Comparison of ENCODE assay signal across 12 mouse cellular contexts in genomic region chr4:81730386-81730785, GRCm38 (mm10).
"Had no signal": no experiment of that assay in that cellular context is flagged by ENCODE, and none has a peak within 500 bp of the region (broad histone marks: within the 10 kb centered on the region; RNA-seq: fewer than 3 reads in every experiment).

No protein-coding gene starts in this region.

- H3K9ac ChIP-seq: hindbrain, embryonic 13.5 days; liver, embryonic 12.5 days; lung, embryonic 15.5 days; midbrain, embryonic 12.5 days had no signal

- ATAC-seq: liver, embryonic 12.5 days had no signal

- H3K9me3 ChIP-seq: hindbrain, embryonic 13.5 days; liver, embryonic 12.5 days; lung, embryonic 15.5 days; midbrain, embryonic 12.5 days had no signal

- DNase-seq: left cerebral cortex, postnatal 4 days; lung, postnatal 14 days; right cerebral cortex, postnatal 14 days; thymus, postnatal 4 days had no signal

- H3K27ac ChIP-seq: kidney, postnatal 0 days; layer of hippocampus, adult 2 months; liver, embryonic 12.5 days; lung, embryonic 15.5 days; macrophage; midbrain, embryonic 12.5 days had no signal

- H3K4me3 ChIP-seq: hindbrain, embryonic 13.5 days; layer of hippocampus, adult 2 months; liver, embryonic 12.5 days; lung, embryonic 15.5 days; megakaryocyte, embryonic 14.5 days; midbrain, embryonic 12.5 days had no signal

- H3K4me1 ChIP-seq: liver, embryonic 12.5 days; megakaryocyte, embryonic 14.5 days had no signal

- H3K4me2 ChIP-seq: hindbrain, embryonic 13.5 days; liver, embryonic 12.5 days; lung, embryonic 15.5 days; midbrain, embryonic 12.5 days had no signal

- H3K36me3 ChIP-seq: hindbrain, embryonic 13.5 days; liver, embryonic 12.5 days; lung, embryonic 15.5 days; midbrain, embryonic 12.5 days had no signal

- H3K27me3 ChIP-seq: hindbrain, embryonic 13.5 days; liver, embryonic 12.5 days; lung, embryonic 15.5 days; megakaryocyte, embryonic 14.5 days; midbrain, embryonic 12.5 days had no signal
